Mouse (Mus musculus) forebrain, embryonic 15.5 days (tissue): ENCODE results near the gene Pex11g. TPM values are rescaled to one million over a fixed set of nuclear protein-coding genes. Genes with fewer than 3 reads are reported as not detected.

Experiments
- ATAC-seq: fragments of 200-750 bp; cut with Nextera tagmentation; replicated peaks from 2 replicates; pipeline ENCODE4 v1.8.0; 2017; ENCODE audit warnings: mild to moderate bottlenecking, moderate TSS enrichment, moderate library complexity
- H3K27ac ChIP-seq: fragments of 300-500 bp; sonication (generic); replicated peaks from 2 replicates; pipeline ENCODE4 v1.5.1; 2015; ENCODE audit warnings: mild to moderate bottlenecking, inconsistent platforms
- H3K27me3 ChIP-seq: fragments of 300-500 bp; sonication (generic); 2 replicates; pipeline ENCODE4 v1.6.1; 2015; ENCODE audit warnings: inconsistent platforms
- H3K36me3 ChIP-seq: fragments of 300-500 bp; sonication (generic); 2 replicates; pipeline ENCODE4 v1.6.1; 2015; ENCODE audit warnings: mild to moderate bottlenecking, inconsistent platforms
- H3K4me1 ChIP-seq: fragments of 300-500 bp; sonication (generic); 2 replicates; pipeline ENCODE4 v1.6.1; 2015; ENCODE audit warnings: inconsistent platforms
- H3K4me2 ChIP-seq: fragments of 300-500 bp; sonication (generic); replicated peaks from 2 replicates; pipeline ENCODE4 v1.6.1; 2015; ENCODE audit warnings: mild to moderate bottlenecking, inconsistent platforms
- H3K4me3 ChIP-seq: fragments of 300-500 bp; sonication (generic); 2 replicates; pipeline ENCODE4 v1.5.1; 2015; ENCODE audit warnings: mild to moderate bottlenecking, inconsistent platforms
- H3K9ac ChIP-seq: fragments of 300-500 bp; sonication (generic); replicated peaks from 2 replicates; pipeline ENCODE4 v1.6.1; 2015; ENCODE audit warnings: mild to moderate bottlenecking, inconsistent platforms
- H3K9me3 ChIP-seq: fragments of 300-500 bp; sonication (generic); 2 replicates; pipeline ENCODE4 v1.6.1; 2016; ENCODE audit warnings: inconsistent platforms
- WGBS: fragments of 180-500 bp; shearing (Covaris S2); methylation state at CpG from one replicate; pipeline ENCODE4 v1.1.7; 2015; ENCODE audit warnings: mixed read lengths; 5-methylcytosine and 5-hydroxymethylcytosine counted together
- polyA plus RNA-seq: library from polyadenylated mRNA; unstranded; fragments of >200 nt; fragmentation: Nextera tagmentation; extraction: Ambion mirVana; gene quantifications from 2 replicates; pipeline ENCODE4 v1.2.1, GENCODE M21; 2015

The Pex11g gene
- polyA plus RNA-seq, 1 experiment from 2014 or later, result 3.3 TPM

- WGBS, result 88% methylated on average over 3 of the region's 3 CpGs
- H3K9me3 ChIP-seq, result no peaks in the 10 kb centered on the region
- no peaks in the 10 kb centered on the region; the same call in 1 of the 2 replicates for H3K36me3 ChIP-seq
- no peak overlapping the region for H3K4me2 ChIP-seq
- H3K4me1 ChIP-seq, result no peaks in the 10 kb centered on the region
- H3K9ac ChIP-seq, result no peak overlapping the region
- H3K27me3 ChIP-seq, result no peaks in the 10 kb centered on the region
- no peak overlapping the region for H3K27ac ChIP-seq
- no peak for ATAC-seq
- H3K4me3 ChIP-seq, result no peak overlapping the region
Measured at GRCm38 (mm10) chr8:3407417-3407816, 60.1 kb downstream of the Pex11g start.

Other genes starting within 250 kb of the Pex11g start
- 63.2 and 66.5 TPM in 2 replicates for gene Insr, start 188.1 kb downstream of the Pex11g start, polyA plus RNA-seq
- 0.11 and 0.15 TPM in 2 replicates for gene A430078G23Rik, start 114.3 kb downstream of the Pex11g start, polyA plus RNA-seq
- 11.5 and 12.7 TPM in 2 replicates for gene Arhgef18, start 74.7 kb downstream of the Pex11g start, polyA plus RNA-seq
- gene Tex45, start 3.2 kb upstream of the Pex11g start, polyA plus RNA-seq, result 0.11 and 0.25 TPM in 2 replicates
- gene Zfp358, start 25.5 kb upstream of the Pex11g start, polyA plus RNA-seq, result 74.3 and 79.6 TPM in 2 replicates
- 88.9 and 95.4 TPM in 2 replicates for gene Mcoln1, start 32.8 kb upstream of the Pex11g start, polyA plus RNA-seq
- gene Pnpla6, start 47.7 kb upstream of the Pex11g start, polyA plus RNA-seq, result 28.0 and 28.1 TPM in 2 replicates
- 0.64 and 0.89 TPM in 2 replicates for gene C330021F23Rik, start 100.3 kb upstream of the Pex11g start, polyA plus RNA-seq
- 33.4 and 34.8 TPM in 2 replicates for gene Camsap3, start 119.6 kb upstream of the Pex11g start, polyA plus RNA-seq
- 65.6 and 68.6 TPM in 2 replicates for gene Xab2, start 153.6 kb upstream of the Pex11g start, polyA plus RNA-seq
- gene Pet100, start 153.9 kb upstream of the Pex11g start, polyA plus RNA-seq, result 107 and 112 TPM in 2 replicates
- 0.14 and 0.50 TPM in 2 replicates for gene Pcp2, start 157.9 kb upstream of the Pex11g start, polyA plus RNA-seq
- gene Stxbp2, start 163.3 kb upstream of the Pex11g start, polyA plus RNA-seq, result 50.7 and 61.9 TPM in 2 replicates
- gene Retn, start 188.1 kb upstream of the Pex11g start, polyA plus RNA-seq, result 0.42 TPM in 1 of 2 replicates, not detected in the other
- 0.20 and 0.22 TPM in 2 replicates for gene Mcemp1, start 198.1 kb upstream of the Pex11g start, polyA plus RNA-seq
- 9.1 and 17.3 TPM in 2 replicates for gene Fcor, start 204.7 kb upstream of the Pex11g start, polyA plus RNA-seq
- gene Trappc5, start 208.6 kb upstream of the Pex11g start, polyA plus RNA-seq, result 59.4 and 60.7 TPM in 2 replicates
- 0.37 and 0.47 TPM in 2 replicates for gene Fcer2a, start 226.5 kb upstream of the Pex11g start, polyA plus RNA-seq